Mouse (Mus musculus) ES-E14 (cell line): ENCODE results near the gene Peak1.
A peak's percentile ranks its signal among the peaks of the same experiment; 100 is the strongest.

ENCODE experiments used
- CHD2 ChIP-seq: IDR thresholded peaks from 2 replicates; pipeline ENCODE4 v1.6.1; 2014; ENCODE audit warnings: mild to moderate bottlenecking, low read depth, low read length, inconsistent platforms
- MAFK ChIP-seq: IDR thresholded peaks from 2 replicates; pipeline ENCODE4 v1.6.1; 2014; ENCODE audit warnings: mild to moderate bottlenecking, low read depth, low read length, inconsistent platforms; ENCODE audit not compliant: insufficient read depth
- ZC3H11A ChIP-seq: IDR thresholded peaks from 2 replicates; pipeline ENCODE4 v1.6.1; 2012; ENCODE audit warnings: low read depth, mild to moderate bottlenecking, inconsistent platforms, low read length, borderline replicate concordance
- ZNF384 ChIP-seq: IDR thresholded peaks from 2 replicates; pipeline ENCODE4 v1.6.1; 2012; ENCODE audit warnings: low read depth, low read length, inconsistent platforms

GRCm38 (mm10) chr9:56166161-56166560 is 251.7 kb downstream of the Peak1 start:
- no peak for TF ChIP-seq ZNF384
- peak; percentile 73; the same call in 1 of the 2 replicates for TF ChIP-seq MAFK
- TF ChIP-seq ZC3H11A, result no peak
- TF ChIP-seq CHD2, result no peak
